Mouse (Mus musculus) gastrocnemius, adult 18-20 months (tissue): ENCODE results near the gene Nudt4. TPM values are rescaled to one million over a fixed set of nuclear protein-coding genes. Genes with fewer than 3 reads are reported as not detected.
"Not testable (repeated sequence)": the region's sequence is repeated elsewhere in the genome, so short reads cannot be mapped to it uniquely, and the experiment has no call there.

Source experiments
- DNase-seq: peaks from one replicate; pipeline ENCODE4 v3.0.0; 2021; ENCODE audit warnings: low spot score
- total RNA-seq, 2 experiments: library from RNA; stranded (reverse); gene quantifications; 2 replicates each; pipeline ENCODE4 v1.2.3; 2021

Gene Nudt4
- total RNA-seq, 2 experiments from 2014 or later = 287 to 374 TPM

- no peak for DNase-seq
These were observed 4.1 kb upstream of the Nudt4 start for GRCm38 (mm10) chr10:95568016-95568415.

GRCm38 (mm10) chr10:95567550-95567949, 3.6 kb upstream of the Nudt4 start:
- no peak for DNase-seq

- DNase-seq = no peak
These were observed 2.8 kb upstream of the Nudt4 start for GRCm38 (mm10) chr10:95566786-95567185.

- DNase-seq = no peak
These were observed 1.4 kb upstream of the Nudt4 start for GRCm38 (mm10) chr10:95565156-95565854.

- no peak for DNase-seq
These were observed 796 bp downstream of the Nudt4 start for GRCm38 (mm10) chr10:95562859-95563841.

GRCm38 (mm10) chr10:95562395-95562794, 1.6 kb downstream of the Nudt4 start:
- DNase-seq = no peak

- DNase-seq = no peak
These were observed 2.3 kb downstream of the Nudt4 start for GRCm38 (mm10) chr10:95561616-95562015.

- no peak for DNase-seq
These were observed 3.5 kb downstream of the Nudt4 start for GRCm38 (mm10) chr10:95560394-95560983.

- DNase-seq = no peak
These were observed 4.5 kb downstream of the Nudt4 start for GRCm38 (mm10) chr10:95559426-95559825.

- no peak for DNase-seq
These were observed 6.6 kb downstream of the Nudt4 start for GRCm38 (mm10) chr10:95557337-95557828.

- DNase-seq = no peak
These were observed 8.1 kb downstream of the Nudt4 start for GRCm38 (mm10) chr10:95555866-95556265.

- no peak for DNase-seq
These were observed 11.6 kb downstream of the Nudt4 start for GRCm38 (mm10) chr10:95552326-95552725.

GRCm38 (mm10) chr10:95551752-95552151, 12.2 kb downstream of the Nudt4 start:
- no peak for DNase-seq

- no peak for DNase-seq
These were observed 13.4 kb downstream of the Nudt4 start for GRCm38 (mm10) chr10:95550506-95550905.

GRCm38 (mm10) chr10:95549080-95549479, 14.9 kb downstream of the Nudt4 start:
- not testable (repeated sequence) for DNase-seq

GRCm38 (mm10) chr10:95548154-95548826, 15.7 kb downstream of the Nudt4 start:
- DNase-seq = no peak

- DNase-seq = no peak
These were observed 17.8 kb downstream of the Nudt4 start for GRCm38 (mm10) chr10:95546178-95546577.

GRCm38 (mm10) chr10:95545051-95545450, 18.9 kb downstream of the Nudt4 start:
- DNase-seq = no peak

GRCm38 (mm10) chr10:95544651-95545050, 19.3 kb downstream of the Nudt4 start:
- no peak for DNase-seq

GRCm38 (mm10) chr10:95544004-95544403, 19.9 kb downstream of the Nudt4 start:
- DNase-seq = no peak

- DNase-seq = no peak
These were observed 20.6 kb downstream of the Nudt4 start for GRCm38 (mm10) chr10:95543377-95543776.
